9 mouse cellular contexts compared by ENCODE assay signal in the genomic region with DNA sequence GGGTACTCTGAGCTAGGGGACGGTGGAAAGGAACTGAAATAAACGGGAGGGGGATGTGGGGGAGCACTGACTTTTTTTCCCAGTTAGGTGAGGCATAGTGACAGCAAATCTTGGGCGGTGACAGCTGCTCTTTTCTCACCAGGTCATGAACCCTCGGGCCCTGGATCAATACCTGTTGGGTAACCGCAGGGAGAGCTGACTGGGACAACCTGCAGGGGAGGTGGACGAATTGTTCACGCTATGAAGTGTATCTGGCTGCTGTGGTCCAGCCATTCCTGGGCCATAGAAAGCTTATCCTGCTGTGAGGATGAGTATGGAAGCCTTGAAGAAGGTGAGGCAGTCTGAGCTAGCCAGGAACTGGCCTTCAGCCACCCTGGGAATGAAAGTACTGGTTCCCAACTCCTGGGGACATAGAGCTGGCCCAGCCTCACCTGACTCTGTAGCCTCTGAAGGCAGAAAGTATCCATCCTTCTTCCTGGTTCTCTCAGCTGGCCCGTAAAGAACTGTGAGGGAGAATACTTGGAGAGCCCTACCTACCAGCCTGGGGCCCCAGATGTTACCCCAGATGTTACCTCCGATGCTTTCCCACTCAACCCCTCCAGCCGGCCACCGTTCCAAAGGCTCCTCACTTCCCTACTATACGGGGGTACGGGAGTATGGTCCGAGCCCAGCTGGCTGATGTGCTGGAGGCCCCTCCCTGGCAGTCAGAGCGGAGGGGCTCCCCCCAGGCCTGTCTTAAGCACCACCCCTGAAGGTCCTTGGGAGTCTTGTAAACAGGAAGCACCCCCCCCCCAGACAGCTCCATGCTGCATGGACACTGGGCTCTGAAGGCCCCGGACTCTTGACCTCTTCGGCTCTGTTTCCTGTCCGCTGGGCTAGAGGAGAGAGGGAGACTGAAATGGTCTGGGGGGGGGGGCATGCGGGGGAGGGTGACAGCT. TPM values are rescaled to one million over a fixed set of nuclear protein-coding genes. Genes with fewer than 3 reads are reported as not detected.
A peak's percentile ranks its signal among the peaks of the same experiment; 100 is the strongest.
DNase-seq lines count a peak whose midpoint lies in the region; ATAC-seq and TF ChIP-seq lines count a peak whose summit lies in the region.
"Had no signal": no experiment of that assay in that cellular context is flagged by ENCODE, and none has a peak within 500 bp of the region (broad histone marks: within the 10 kb centered on the region; RNA-seq: fewer than 3 reads in every experiment).

No protein-coding gene starts in this region.

- TF ChIP-seq CTCF in heart, adult 2 months (IDR thresholded peaks at IDR 0.05) = no peak
- no peak for TF ChIP-seq CTCF in intestine, postnatal 0 days (IDR thresholded peaks at IDR 0.05; ENCODE audit: low read depth)
- TF ChIP-seq CTCF in liver, postnatal 0 days (IDR thresholded peaks at IDR 0.05; ENCODE audit: low read depth) = no peak
- TF ChIP-seq CTCF in small intestine, adult 2 months (IDR thresholded peaks at IDR 0.05; ENCODE audit: extremely low read depth, insufficient read length, insufficient replicate concordance, low read depth, low read length) = no peak

- H3K27me3 ChIP-seq in embryonic facial prominence, embryonic 13.5 days = 0 out of 2 replicates have a peak, but pooled peaks cover 3% of the 10 kb centered on the region
- H3K27me3 ChIP-seq in heart, adult 2 months (ENCODE audit: control insufficient read depth, insufficient read depth, low read length) = no peaks in the 10 kb centered on the region
- no peaks in the 10 kb centered on the region for H3K27me3 ChIP-seq in intestine, postnatal 0 days (replicated peaks; ENCODE audit: control insufficient read depth, insufficient read depth, low read length)
- H3K27me3 ChIP-seq in liver, postnatal 0 days (ENCODE audit: insufficient read depth, low read length) = no peaks in the 10 kb centered on the region
- no peaks in the 10 kb centered on the region for H3K27me3 ChIP-seq in small intestine, adult 2 months (ENCODE audit: control insufficient read depth, insufficient read depth, low read length)

- 0 out of 2 replicates have a peak overlapping the region, but pooled peaks have one; percentile 3 for H3K4me2 ChIP-seq in embryonic facial prominence, embryonic 13.5 days
- H3K4me2 ChIP-seq in intestine, postnatal 0 days (replicated peaks; ENCODE audit: low read depth) = peak overlapping the region; percentile 24
- peak overlapping the region; percentile 10 for H3K4me2 ChIP-seq in liver, postnatal 0 days (ENCODE audit: low read depth, low read length)

- H3K9me3 ChIP-seq in embryonic facial prominence, embryonic 13.5 days = no peaks in the 10 kb centered on the region
- H3K9me3 ChIP-seq in intestine, postnatal 0 days (ENCODE audit: control insufficient read depth) = no peaks in the 10 kb centered on the region
- no peaks in the 10 kb centered on the region for H3K9me3 ChIP-seq in liver, postnatal 0 days (ENCODE audit: low read length)

- H3K36me3 ChIP-seq in embryonic facial prominence, embryonic 13.5 days = no peaks in the 10 kb centered on the region
- peaks cover 2% of the 10 kb centered on the region; the same call in 1 of the 2 replicates for H3K36me3 ChIP-seq in heart, adult 2 months (ENCODE audit: control insufficient read depth, insufficient read depth, low read length)
- no peaks in the 10 kb centered on the region for H3K36me3 ChIP-seq in intestine, postnatal 0 days (ENCODE audit: control insufficient read depth, insufficient read depth)
- H3K36me3 ChIP-seq in liver, postnatal 0 days (replicated peaks; ENCODE audit: insufficient read depth, low read length) = no peaks in the 10 kb centered on the region
- H3K36me3 ChIP-seq in small intestine, adult 2 months (ENCODE audit: control insufficient read depth, insufficient read depth, low read length) = no peaks in the 10 kb centered on the region

- intact Hi-C loops in heart, adult 2 months (cut with DNase I) = loop anchor here (1.0 kb wide), 1 partner anchor 11 kb away; no protein-coding TSS in a partner anchor

- peak; percentile 79 for TF ChIP-seq POLR2A in heart, adult 2 months (IDR thresholded peaks at IDR 0.05; ENCODE audit: insufficient read depth, low read depth, low read length)
- TF ChIP-seq POLR2A in small intestine, adult 2 months (IDR thresholded peaks at IDR 0.05; ENCODE audit: low read depth, low read length) = no peak

- H3K79me2 ChIP-seq in heart, adult 2 months (replicated peaks; ENCODE audit: control insufficient read depth, insufficient read depth, low read length) = no peaks in the 10 kb centered on the region

- peak overlapping the region; percentile 80 for H3K27ac ChIP-seq in embryonic facial prominence, embryonic 13.5 days
- H3K27ac ChIP-seq in heart, adult 2 months = peak overlapping the region; percentile 97
- H3K27ac ChIP-seq in intestine, postnatal 0 days (ENCODE audit: low read depth, low read length) = peak overlapping the region; percentile 52
- peak overlapping the region; percentile 83 for H3K27ac ChIP-seq in liver, postnatal 0 days (ENCODE audit: low read depth)
- peak overlapping the region; percentile 1; the same call in 1 of the 2 replicates for H3K27ac ChIP-seq in small intestine, adult 2 months (ENCODE audit: insufficient read depth, low read depth, low read length)

- WGBS in embryonic facial prominence, embryonic 13.5 days = 42% methylated on average over 19 of the region's 19 CpGs
- 51% methylated on average over 19 of the region's 19 CpGs for WGBS in heart, adult 2 months
- 42% methylated on average over 18 of the region's 19 CpGs for WGBS in intestine, postnatal 0 days
- WGBS in liver, postnatal 0 days (ENCODE audit: insufficient replicate concordance) = 49% methylated on average over 17 of the region's 19 CpGs
- WGBS in small intestine, adult 2 months = 69% methylated on average over 19 of the region's 19 CpGs

- DNase-seq in heart, adult 2 months = peak; percentile 74 to 82
- peak; percentile 80 for DNase-seq in liver, postnatal 0 days
- DNase-seq in thymus, postnatal 36 days = no peak
- DNase-seq in urinary bladder, adult 18-20 months (ENCODE audit: low spot score in 2 of 2) = no peak

- H3K4me1 ChIP-seq in embryonic facial prominence, embryonic 13.5 days = peaks cover 59% of the 10 kb centered on the region
- peaks cover 35% of the 10 kb centered on the region for H3K4me1 ChIP-seq in heart, adult 2 months (ENCODE audit: control insufficient read depth, insufficient read depth, low read length)
- no peaks in the 10 kb centered on the region for H3K4me1 ChIP-seq in intestine, postnatal 0 days (replicated peaks; ENCODE audit: control insufficient read depth, insufficient read depth, low read length)
- H3K4me1 ChIP-seq in liver, postnatal 0 days (ENCODE audit: insufficient read depth) = peaks cover 25% of the 10 kb centered on the region
- peaks cover 24% of the 10 kb centered on the region for H3K4me1 ChIP-seq in small intestine, adult 2 months (ENCODE audit: control insufficient read depth, insufficient read depth, insufficient read length, low read length)

- no peak for ATAC-seq in embryonic facial prominence, embryonic 13.5 days (ENCODE audit: insufficient number of reproducible peaks, insufficient read depth, low FRiP score, low TSS enrichment, low read depth)
- ATAC-seq in intestine, postnatal 0 days = peak; percentile 26; the same call in 1 of the 2 replicates
- ATAC-seq in liver, postnatal 0 days = peak; percentile 70
- ATAC-seq in erythroid progenitor cell, adult 5-6 weeks (replicated peaks; ENCODE audit: low FRiP score, poor library complexity, severe bottlenecking) = no peak

- TF ChIP-seq EP300 in heart, adult 2 months (IDR thresholded peaks at IDR 0.05; ENCODE audit: insufficient read depth, low read depth, low read length) = peak; percentile 70; the same call in 1 of the 2 replicates
- TF ChIP-seq EP300 in liver, postnatal 0 days (IDR thresholded peaks at IDR 0.05; ENCODE audit: low read depth) = no peak

- H3K9ac ChIP-seq in embryonic facial prominence, embryonic 13.5 days = no peak overlapping the region
- H3K9ac ChIP-seq in heart, adult 2 months (ENCODE audit: low read depth, low read length) = peak overlapping the region; percentile 67
- H3K9ac ChIP-seq in intestine, postnatal 0 days (ENCODE audit: low read depth, low read length) = no peak overlapping the region
- H3K9ac ChIP-seq in liver, postnatal 0 days (replicated peaks) = peak overlapping the region; percentile 31; the same call in 1 of the 2 replicates

- no peak overlapping the region for H3K4me3 ChIP-seq in embryonic facial prominence, embryonic 13.5 days
- H3K4me3 ChIP-seq in heart, adult 2 months = peak overlapping the region; percentile 42
- H3K4me3 ChIP-seq in intestine, postnatal 0 days (ENCODE audit: low read depth, low read length) = no peak overlapping the region
- H3K4me3 ChIP-seq in liver, postnatal 0 days (ENCODE audit: low read depth, low read length) = no peak overlapping the region
- no peak overlapping the region for H3K4me3 ChIP-seq in small intestine, adult 2 months (ENCODE audit: low read depth, low read length)

RNA-seq across cellular contexts. Expression of a gene that starts 10.4 kb away (rescaled TPM):
- polyA plus RNA-seq in embryonic facial prominence, embryonic 13.5 days (2015; fragmentation: Nextera tagmentation; extraction: Ambion mirVana) = 25.2 and 28.6 TPM in 2 replicates
- 10 to 100 TPM; 30.8 to 37.1 TPM for total RNA-seq in heart, adult 2 months (2021)
- polyA plus RNA-seq in heart, adult 2 months (2012; rRNA removed) = 62.3 and 71.8 TPM in 2 replicates
- polyA plus RNA-seq in intestine, postnatal 0 days (2015; fragmentation: Nextera tagmentation; extraction: Ambion mirVana) = 16.8 and 17.0 TPM in 2 replicates
- 12.6 and 19.8 TPM in 2 replicates for polyA plus RNA-seq in liver, postnatal 0 days (2015; fragmentation: Nextera tagmentation; extraction: Ambion mirVana)
- polyA plus RNA-seq in small intestine, adult 2 months (2012; rRNA removed) = 18.9 and 26.0 TPM in 2 replicates
- not detected in 2 replicates for total RNA-seq in erythroid progenitor cell, adult 5-6 weeks (2015; ENCODE audit: low replicate concordance)
- not detected in 2 replicates for total RNA-seq in erythroid progenitor cell, adult 5-6 weeks (2017; ENCODE audit: low replicate concordance)

RNA-seq across cellular contexts. Expression of a gene that starts 23.3 kb away (rescaled TPM):
- 1.3 TPM in 1 of 2 replicates, not detected in the other for polyA plus RNA-seq in embryonic facial prominence, embryonic 13.5 days (2015; fragmentation: Nextera tagmentation; extraction: Ambion mirVana)
- total RNA-seq in heart, adult 2 months (2021) = not detected
- 0.59 and 1.5 TPM in 2 replicates for polyA plus RNA-seq in heart, adult 2 months (2012; rRNA removed)
- polyA plus RNA-seq in intestine, postnatal 0 days (2015; fragmentation: Nextera tagmentation; extraction: Ambion mirVana) = 787 and 833 TPM in 2 replicates
- polyA plus RNA-seq in liver, postnatal 0 days (2015; fragmentation: Nextera tagmentation; extraction: Ambion mirVana) = 3.4 TPM in 2 replicates
- 637 and 2,134 TPM in 2 replicates for polyA plus RNA-seq in small intestine, adult 2 months (2012; rRNA removed)
- not detected in 2 replicates for total RNA-seq in erythroid progenitor cell, adult 5-6 weeks (2015; ENCODE audit: low replicate concordance)
- total RNA-seq in erythroid progenitor cell, adult 5-6 weeks (2017; ENCODE audit: low replicate concordance) = not detected in 2 replicates
- total RNA-seq: layer of hippocampus, postnatal 10 days had no signal

RNA-seq across cellular contexts. Expression of a gene that starts 29.1 kb away (rescaled TPM):
- polyA plus RNA-seq in embryonic facial prominence, embryonic 13.5 days (2015; fragmentation: Nextera tagmentation; extraction: Ambion mirVana) = 3.0 and 3.2 TPM in 2 replicates
- total RNA-seq in heart, adult 2 months (2021) = 10 to 100 TPM; 15.0 to 17.0 TPM
- polyA plus RNA-seq in heart, adult 2 months (2012; rRNA removed) = 22.3 and 28.5 TPM in 2 replicates
- 3.2 and 3.9 TPM in 2 replicates for polyA plus RNA-seq in intestine, postnatal 0 days (2015; fragmentation: Nextera tagmentation; extraction: Ambion mirVana)
- 1.5 and 1.8 TPM in 2 replicates for polyA plus RNA-seq in liver, postnatal 0 days (2015; fragmentation: Nextera tagmentation; extraction: Ambion mirVana)
- 15.8 and 28.3 TPM in 2 replicates for polyA plus RNA-seq in small intestine, adult 2 months (2012; rRNA removed)
- total RNA-seq in erythroid progenitor cell, adult 5-6 weeks (2015; ENCODE audit: low replicate concordance) = 0.42 and 0.72 TPM in 2 replicates
- total RNA-seq in erythroid progenitor cell, adult 5-6 weeks (2017; ENCODE audit: low replicate concordance) = not detected in 2 replicates

RNA-seq across cellular contexts. Expression of a gene that starts 45.0 kb away (rescaled TPM):
- polyA plus RNA-seq in embryonic facial prominence, embryonic 13.5 days (2015; fragmentation: Nextera tagmentation; extraction: Ambion mirVana) = 42.5 and 51.8 TPM in 2 replicates
- 10 to 100 TPM; 42.2 to 44.4 TPM for total RNA-seq in heart, adult 2 months (2021)
- polyA plus RNA-seq in heart, adult 2 months (2012; rRNA removed) = 44.7 and 52.7 TPM in 2 replicates
- 40.1 TPM in 2 replicates for polyA plus RNA-seq in intestine, postnatal 0 days (2015; fragmentation: Nextera tagmentation; extraction: Ambion mirVana)
- 12.9 and 14.8 TPM in 2 replicates for polyA plus RNA-seq in liver, postnatal 0 days (2015; fragmentation: Nextera tagmentation; extraction: Ambion mirVana)
- polyA plus RNA-seq in small intestine, adult 2 months (2012; rRNA removed) = 62.5 and 105 TPM in 2 replicates
- 22.0 and 25.2 TPM in 2 replicates for total RNA-seq in erythroid progenitor cell, adult 5-6 weeks (2015; ENCODE audit: low replicate concordance)
- 3.5 and 6.0 TPM in 2 replicates for total RNA-seq in erythroid progenitor cell, adult 5-6 weeks (2017; ENCODE audit: low replicate concordance)

RNA-seq across cellular contexts. Expression of a gene that starts 58.7 kb away (rescaled TPM):
- polyA plus RNA-seq in embryonic facial prominence, embryonic 13.5 days (2015; fragmentation: Nextera tagmentation; extraction: Ambion mirVana) = 16.1 and 18.8 TPM in 2 replicates
- total RNA-seq in heart, adult 2 months (2021) = 10 to 100 TPM; 11.1 to 11.6 TPM
- 15.0 and 19.1 TPM in 2 replicates for polyA plus RNA-seq in heart, adult 2 months (2012; rRNA removed)
- 7.2 and 7.6 TPM in 2 replicates for polyA plus RNA-seq in intestine, postnatal 0 days (2015; fragmentation: Nextera tagmentation; extraction: Ambion mirVana)
- 4.7 and 4.8 TPM in 2 replicates for polyA plus RNA-seq in liver, postnatal 0 days (2015; fragmentation: Nextera tagmentation; extraction: Ambion mirVana)
- polyA plus RNA-seq in small intestine, adult 2 months (2012; rRNA removed) = 4.7 and 7.9 TPM in 2 replicates
- 1.7 and 1.8 TPM in 2 replicates for total RNA-seq in erythroid progenitor cell, adult 5-6 weeks (2015; ENCODE audit: low replicate concordance)
- 2.3 TPM in 1 of 2 replicates, not detected in the other for total RNA-seq in erythroid progenitor cell, adult 5-6 weeks (2017; ENCODE audit: low replicate concordance)

Comparison
In these comparisons a context has a peak if more than half of its experiments do, and no peak if none do; other contexts are left out.
1. ATAC-seq: peak in intestine, postnatal 0 days (single experiment) and liver, postnatal 0 days (single experiment); none in embryonic facial prominence, embryonic 13.5 days (single experiment) and erythroid progenitor cell, adult 5-6 weeks (single experiment).
2. H3K27ac ChIP-seq: peak in every context shown above with its lines; median percentile 97 in heart, adult 2 months; 83 in liver, postnatal 0 days; 80 in embryonic facial prominence, embryonic 13.5 days; 52 in intestine, postnatal 0 days; 1 in small intestine, adult 2 months.
3. H3K9ac ChIP-seq: peak in heart, adult 2 months (single experiment) and liver, postnatal 0 days (single experiment); none in embryonic facial prominence, embryonic 13.5 days (single experiment) and intestine, postnatal 0 days (single experiment).
4. DNase-seq: peak in heart, adult 2 months (2 of 2) and liver, postnatal 0 days (single experiment); none in thymus, postnatal 36 days (0 of 2) and urinary bladder, adult 18-20 months (0 of 2).
5. RNA of a gene that starts 23.3 kb away (polyA plus RNA-seq): 637 to 2,134 TPM in small intestine, adult 2 months and 787 to 833 TPM in intestine, postnatal 0 days; 3.4 TPM in liver, postnatal 0 days, 0.59 to 1.5 TPM in heart, adult 2 months and 1.3 TPM in embryonic facial prominence, embryonic 13.5 days; every median in the first group is over 100 times any median in the second.
6. Peak in every context shown above with its lines, with median percentiles within 50 percentile points of each other: H3K4me2 ChIP-seq.